Comparison of ENCODE assay signal across 19 mouse cellular contexts in genomic region chr2:70302905-70303304, GRCm38 (mm10).
"Had no signal": no experiment of that assay in that cellular context is flagged by ENCODE, and none has a peak within 500 bp of the region (broad histone marks: within the 10 kb centered on the region; RNA-seq: fewer than 3 reads in every experiment).

No protein-coding gene starts in this region.

- ATAC-seq: liver, postnatal 0 days; midbrain, embryonic 16.5 days had no signal

- H3K9me3 ChIP-seq: liver, embryonic 15.5 days; neural tube, embryonic 15.5 days had no signal

- H3K4me1 ChIP-seq: liver, embryonic 15.5 days; midbrain, embryonic 10.5 days; neural tube, embryonic 13.5 days had no signal

- DNase-seq: liver, postnatal 0 days; lung, embryonic 14.5 days; lung, postnatal 10 days; lung, postnatal 4 days; midbrain, embryonic 14.5 days; retina, postnatal 1 day; right cerebral cortex, adult 18-20 months; right cerebral cortex, postnatal 25 days; right cerebral cortex, postnatal 4 days; spleen, adult 18-20 months; thymus, adult 2 months; thymus, postnatal 25 days; thymus, postnatal 4 days had no signal

- H3K4me3 ChIP-seq: liver, embryonic 15.5 days; midbrain, embryonic 10.5 days; myocyte; neural tube, embryonic 13.5 days; neural tube, embryonic 15.5 days had no signal

- H3K9ac ChIP-seq: liver, embryonic 15.5 days; liver, postnatal 0 days; lung, embryonic 14.5 days; neural tube, embryonic 13.5 days; neural tube, embryonic 15.5 days had no signal

- H3K27ac ChIP-seq: liver, embryonic 15.5 days; midbrain, embryonic 10.5 days; neural tube, embryonic 13.5 days; neural tube, embryonic 15.5 days had no signal

- H3K36me3 ChIP-seq: liver, embryonic 15.5 days; midbrain, embryonic 10.5 days; neural tube, embryonic 13.5 days; neural tube, embryonic 15.5 days had no signal

- H3K4me2 ChIP-seq: liver, embryonic 15.5 days; lung, embryonic 14.5 days; neural tube, embryonic 13.5 days; neural tube, embryonic 15.5 days had no signal

- H3K27me3 ChIP-seq: liver, embryonic 15.5 days; neural tube, embryonic 13.5 days; neural tube, embryonic 15.5 days had no signal
